Mouse (Mus musculus) adrenal gland, postnatal 4 days (tissue): ENCODE measurements around the gene Sspo. TPM values are rescaled to one million over a fixed set of nuclear protein-coding genes. Genes with fewer than 3 reads are reported as not detected.

Experiments
- DNase-seq, 2 experiments: peaks; one replicate each; pipeline ENCODE4 v3.0.0; 2021 to 2022; ENCODE audit warnings: low spot score in 2 of 2, mixed read lengths in 2 of 2
- long read RNA-seq, 2 experiments: library from polyadenylated mRNA; stranded (forward); transcript quantifications; one replicate each; pipeline ENCODE4 v2.0.0; 2021
- total RNA-seq, 2 experiments: library from RNA; stranded (reverse); gene quantifications; 2 replicates each; pipeline ENCODE4 v1.2.3; 2021

Gene Sspo
- total RNA-seq, result 1 to 10 TPM; 2.6 to 4.0 TPM
- long read RNA-seq, experiment 1, partial matches to known transcripts, result 0 of 3 reads
- long read RNA-seq, experiment 1, other reads (novel, unspliced or antisense), result 3 of 3 reads
- long read RNA-seq, experiment 2, partial matches to known transcripts, result 4 of 8 reads
- long read RNA-seq, experiment 2, other reads (novel, unspliced or antisense), result 4 of 8 reads

DNA sequence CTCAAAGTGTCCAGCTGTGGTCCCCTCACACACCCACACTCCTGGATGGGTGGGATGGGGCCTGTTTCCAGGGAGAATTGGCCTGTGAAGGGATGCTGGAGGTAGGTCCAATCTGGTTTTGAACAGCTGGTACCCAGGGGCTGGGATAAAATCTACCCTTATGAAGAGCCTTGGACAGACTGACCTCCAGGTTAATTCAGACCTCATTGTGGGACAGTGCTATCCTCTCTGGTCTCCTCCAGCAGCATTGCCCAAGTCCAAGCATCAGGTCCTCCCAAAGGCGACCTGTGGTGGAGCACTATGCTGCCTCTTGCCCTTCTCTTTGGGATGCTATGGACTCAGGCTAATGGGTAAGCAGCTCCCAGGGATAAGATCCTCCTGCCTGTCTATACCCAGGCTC, at the start of gene Sspo:
TSS of gene Sspo (plus strand) at position 301 of the 400 bp plus-strand sequence.
- no peak for DNase-seq

- no peak for DNase-seq
Observed at GRCm38 (mm10) chr6:48399906-48400305, 48.1 kb upstream of the Sspo start.

DNA sequence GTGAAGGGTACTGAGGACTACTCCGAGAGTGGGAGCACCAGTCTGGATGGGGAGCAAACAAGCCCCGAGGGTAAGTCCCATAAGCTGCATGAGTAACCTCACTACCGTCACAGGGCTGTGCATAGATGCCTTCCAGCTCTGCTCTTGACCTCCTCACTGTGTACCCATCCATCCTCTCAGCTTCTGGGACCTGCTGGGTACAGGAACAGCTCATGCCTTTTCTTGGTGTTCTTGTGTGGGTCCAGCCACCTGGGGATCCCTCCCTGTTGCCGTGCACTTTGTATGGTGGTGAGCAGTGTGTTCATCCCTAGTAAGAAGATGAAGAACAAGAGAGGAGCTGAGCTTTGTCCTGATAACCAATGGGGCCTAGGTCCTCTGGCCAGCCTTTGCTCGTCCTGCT, 44.0 kb upstream of the Sspo start:
- DNase-seq, result no peak

GRCm38 (mm10) chr6:48409726-48410343, 38.2 kb upstream of the Sspo start:
- no peak for DNase-seq

DNA sequence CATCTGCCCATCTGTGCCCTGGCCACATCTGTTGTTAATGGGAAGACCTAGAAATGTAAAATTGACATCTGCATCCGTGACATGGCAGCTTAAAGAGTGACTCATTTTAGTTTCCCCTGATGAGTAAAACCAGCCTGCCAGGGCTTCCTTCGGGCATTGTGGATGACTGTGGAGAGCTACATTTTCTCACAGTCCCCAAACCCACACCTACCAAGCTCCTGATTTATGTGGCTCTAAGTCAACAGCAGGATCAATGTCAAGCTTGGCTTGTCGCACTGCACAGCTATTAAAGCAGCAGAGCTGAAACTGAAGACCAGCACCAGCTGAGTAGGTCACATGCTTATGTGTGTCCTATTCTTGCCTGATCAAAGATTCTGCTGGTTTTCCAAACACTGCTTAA, 37.5 kb upstream of the Sspo start:
- DNase-seq, result no peak

DNA sequence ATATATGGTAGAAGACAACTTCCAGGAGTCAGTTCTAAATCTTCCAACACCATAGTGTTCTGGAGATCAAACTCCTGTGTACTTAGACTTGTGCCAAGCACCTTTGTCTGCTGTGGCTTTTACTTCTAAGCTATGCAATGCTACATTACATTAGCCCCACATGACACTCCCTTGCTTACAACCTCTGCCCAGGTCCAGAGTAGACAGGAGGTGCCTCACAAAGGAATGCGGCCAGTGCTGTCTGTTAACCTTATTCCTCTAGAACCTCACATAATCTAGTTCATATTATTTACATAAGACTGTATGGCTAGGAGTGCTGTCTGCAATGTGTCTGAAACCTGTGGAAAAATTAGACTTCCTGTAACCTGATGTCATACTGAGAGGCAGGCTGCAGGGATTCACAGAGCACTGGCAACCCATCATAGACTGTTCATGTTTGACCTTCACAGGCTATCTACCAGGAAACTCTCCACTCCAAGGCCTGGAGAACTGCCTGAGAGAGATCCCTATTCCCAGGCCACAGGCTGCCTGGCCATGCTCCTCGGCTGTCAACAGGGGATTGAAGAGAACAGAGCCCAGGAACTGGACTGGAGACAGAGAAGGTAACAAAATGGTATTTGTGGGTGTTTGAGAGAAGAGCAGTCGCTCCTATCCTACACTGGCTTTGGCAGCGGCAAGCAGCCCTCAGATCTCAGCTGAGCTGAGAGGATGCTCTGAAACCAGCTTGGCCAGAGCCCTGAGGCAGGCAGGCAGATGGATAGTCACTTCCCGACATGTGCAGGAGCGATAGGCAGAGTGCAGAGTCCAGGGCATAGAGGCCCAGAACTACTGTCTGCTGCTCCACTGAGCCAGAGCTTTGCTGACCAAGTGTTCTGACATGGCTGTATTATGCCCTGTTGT, 36.6 kb upstream of the Sspo start:
- DNase-seq, result no peak

DNA sequence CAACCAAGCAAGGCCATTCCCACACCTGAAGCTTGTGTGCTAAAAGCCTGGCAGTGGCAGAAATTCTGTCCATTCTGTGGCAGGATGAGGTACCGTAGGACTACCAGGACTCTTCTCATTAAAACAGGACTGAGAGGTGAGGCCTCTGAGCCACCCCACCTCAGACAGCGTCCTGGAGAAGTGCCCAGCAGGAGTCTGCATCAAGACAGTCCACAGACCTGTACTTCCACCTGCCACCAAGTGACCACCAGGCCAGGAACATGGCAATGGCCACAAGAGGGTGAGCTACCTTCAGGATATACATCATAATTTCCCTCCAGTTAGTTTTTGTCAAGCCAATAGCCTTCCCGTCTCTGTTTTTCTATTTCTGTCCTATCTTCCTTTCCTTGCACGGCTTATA, 35.9 kb upstream of the Sspo start:
- DNase-seq, result no peak

GRCm38 (mm10) chr6:48412662-48413061, 35.4 kb upstream of the Sspo start:
- no peak for DNase-seq

DNA sequence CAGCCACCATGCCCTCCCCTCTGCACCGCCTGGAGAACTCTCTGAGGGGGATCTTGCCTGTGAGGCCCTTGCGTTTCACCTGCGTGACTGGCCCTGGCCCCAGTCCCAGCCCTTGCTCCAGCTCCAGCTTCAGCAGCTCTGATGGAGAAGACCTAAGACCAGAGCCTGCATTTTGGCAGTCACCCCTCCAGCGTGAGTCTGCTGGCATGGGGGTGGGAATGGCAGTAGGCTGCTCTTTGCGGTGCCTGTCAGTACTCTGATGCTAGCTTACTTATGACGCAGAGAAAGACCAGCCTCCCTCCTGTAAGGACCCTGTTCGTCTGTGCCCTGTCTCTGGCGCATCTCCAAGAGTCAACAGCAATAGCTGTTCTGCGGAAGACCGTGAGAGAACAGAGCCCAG, 34.9 kb upstream of the Sspo start:
- DNase-seq, result no peak

DNA sequence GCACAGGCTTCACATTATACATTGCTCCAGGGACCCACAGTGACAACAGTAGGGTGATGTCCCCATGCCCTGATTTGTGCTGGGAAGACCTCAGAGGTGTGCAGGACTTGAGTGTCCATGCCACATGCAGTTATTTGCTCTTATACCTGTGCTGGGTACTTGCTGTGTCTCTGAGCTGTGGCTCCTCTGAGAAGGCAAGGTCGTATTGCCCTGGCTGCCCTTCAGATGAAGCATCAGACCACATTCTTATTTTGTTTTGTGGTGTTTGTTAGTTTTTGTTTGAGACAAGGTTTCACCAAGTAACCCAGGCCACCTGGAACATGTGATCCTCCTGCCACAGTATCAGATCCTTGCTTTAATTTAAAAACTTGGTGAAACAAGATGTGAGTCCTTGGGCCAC, 33.1 kb upstream of the Sspo start:
- DNase-seq, result no peak

DNA sequence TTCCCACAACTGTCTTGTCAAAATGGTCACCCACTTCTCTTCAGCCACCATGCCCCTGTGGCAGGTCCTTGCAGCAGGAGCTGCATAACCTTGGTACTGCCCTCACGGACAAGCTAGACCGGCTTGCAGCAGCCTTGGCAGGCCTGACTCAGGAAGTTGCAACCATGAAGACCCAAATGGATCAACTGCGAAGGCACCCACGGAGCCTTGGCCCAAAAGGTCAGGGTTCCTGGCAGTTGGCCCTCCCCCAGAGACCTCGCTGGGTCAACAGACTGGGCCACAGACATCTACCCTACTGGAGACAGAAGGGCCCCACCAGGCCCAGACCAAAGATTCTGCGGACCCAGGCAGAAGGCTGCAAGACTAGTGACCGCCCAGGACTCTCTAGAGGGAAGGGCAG, 32.4 kb upstream of the Sspo start:
- DNase-seq, result peak in 1 of 2 experiments; percentile 63

DNA sequence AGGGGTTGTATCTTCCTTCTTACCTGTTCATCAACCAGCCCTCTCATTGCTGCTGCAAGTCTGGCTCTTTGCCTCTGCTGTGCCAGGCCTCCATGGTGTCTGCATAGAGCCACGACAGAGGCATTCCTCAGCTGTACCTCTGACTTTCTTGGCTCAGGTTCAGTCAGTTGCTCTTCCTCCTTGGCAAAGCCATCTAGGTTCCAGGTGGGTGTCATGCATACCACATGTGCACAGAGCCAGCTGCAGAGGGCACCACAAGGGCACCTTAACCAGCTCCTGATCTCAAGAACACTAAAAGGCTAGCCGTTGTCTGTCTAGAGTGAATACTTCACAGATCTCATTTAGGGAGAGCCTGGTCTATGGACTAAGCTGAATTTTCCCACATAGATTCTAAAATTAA, 31.5 kb upstream of the Sspo start:
- no peak for DNase-seq

DNA sequence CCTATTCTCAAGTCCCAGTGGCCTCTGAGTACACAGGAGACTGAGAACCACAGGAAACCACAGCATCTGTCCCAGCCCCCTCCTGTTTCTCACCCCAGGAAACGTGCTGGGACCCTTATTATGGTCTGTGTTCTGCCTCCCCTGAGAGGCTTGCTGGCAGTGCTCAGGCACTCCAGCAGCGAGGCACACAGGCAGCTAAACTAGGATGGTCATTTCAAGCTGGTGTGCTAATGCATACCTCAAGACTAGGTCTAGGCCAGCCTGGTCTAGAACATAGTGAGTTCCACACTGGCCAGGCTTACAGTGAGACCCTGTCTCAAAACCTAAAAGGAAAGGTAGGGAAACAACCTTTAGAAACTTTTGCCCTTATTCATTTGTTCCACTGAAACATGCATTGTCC, 27.4 kb upstream of the Sspo start:
- no peak for DNase-seq

GRCm38 (mm10) chr6:48423336-48423735, 24.7 kb upstream of the Sspo start:
- no peak for DNase-seq

DNA sequence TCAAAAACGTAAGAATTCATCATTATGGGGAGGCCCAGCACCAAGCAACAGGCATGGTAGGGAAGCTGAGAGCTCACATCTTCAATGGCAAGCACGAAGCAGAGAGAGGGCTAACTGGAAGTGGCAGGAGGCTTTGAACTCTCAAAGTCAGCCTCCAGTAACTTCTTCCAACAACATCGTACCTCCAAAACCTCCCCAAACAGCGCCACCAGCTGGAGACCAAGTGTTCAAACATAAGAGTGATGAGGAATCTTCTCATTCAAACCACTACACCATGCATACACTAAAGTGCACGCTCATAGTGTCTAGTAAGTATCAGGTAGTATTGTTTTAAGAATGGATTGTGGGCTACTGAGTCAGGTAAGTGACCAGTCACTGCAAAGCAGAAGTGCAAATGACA, 24.0 kb upstream of the Sspo start:
- DNase-seq, result no peak

- no peak for DNase-seq
Observed at GRCm38 (mm10) chr6:48426956-48427355, 21.1 kb upstream of the Sspo start.

- no peak for DNase-seq
Observed at GRCm38 (mm10) chr6:48428769-48429557, 19.1 kb upstream of the Sspo start.

DNA sequence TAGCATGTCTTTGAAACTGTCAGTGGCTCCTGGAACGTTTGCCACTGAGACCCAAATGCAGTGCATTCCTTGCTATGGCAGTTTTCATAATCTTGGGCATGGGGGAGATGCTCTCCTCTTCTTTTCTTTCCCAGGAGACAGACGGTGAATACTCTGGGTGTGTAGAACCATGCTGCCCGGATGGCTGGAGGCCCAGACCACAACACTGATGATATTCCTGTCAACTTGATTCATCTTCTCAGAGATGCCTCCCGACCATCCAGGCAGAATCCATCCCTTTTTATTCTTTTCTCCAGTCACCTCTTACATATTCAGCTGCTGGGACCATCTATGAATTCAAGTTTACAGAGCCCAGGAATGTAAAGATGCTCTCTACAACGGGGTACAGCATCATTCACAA, 17.3 kb upstream of the Sspo start:
- no peak for DNase-seq

DNA sequence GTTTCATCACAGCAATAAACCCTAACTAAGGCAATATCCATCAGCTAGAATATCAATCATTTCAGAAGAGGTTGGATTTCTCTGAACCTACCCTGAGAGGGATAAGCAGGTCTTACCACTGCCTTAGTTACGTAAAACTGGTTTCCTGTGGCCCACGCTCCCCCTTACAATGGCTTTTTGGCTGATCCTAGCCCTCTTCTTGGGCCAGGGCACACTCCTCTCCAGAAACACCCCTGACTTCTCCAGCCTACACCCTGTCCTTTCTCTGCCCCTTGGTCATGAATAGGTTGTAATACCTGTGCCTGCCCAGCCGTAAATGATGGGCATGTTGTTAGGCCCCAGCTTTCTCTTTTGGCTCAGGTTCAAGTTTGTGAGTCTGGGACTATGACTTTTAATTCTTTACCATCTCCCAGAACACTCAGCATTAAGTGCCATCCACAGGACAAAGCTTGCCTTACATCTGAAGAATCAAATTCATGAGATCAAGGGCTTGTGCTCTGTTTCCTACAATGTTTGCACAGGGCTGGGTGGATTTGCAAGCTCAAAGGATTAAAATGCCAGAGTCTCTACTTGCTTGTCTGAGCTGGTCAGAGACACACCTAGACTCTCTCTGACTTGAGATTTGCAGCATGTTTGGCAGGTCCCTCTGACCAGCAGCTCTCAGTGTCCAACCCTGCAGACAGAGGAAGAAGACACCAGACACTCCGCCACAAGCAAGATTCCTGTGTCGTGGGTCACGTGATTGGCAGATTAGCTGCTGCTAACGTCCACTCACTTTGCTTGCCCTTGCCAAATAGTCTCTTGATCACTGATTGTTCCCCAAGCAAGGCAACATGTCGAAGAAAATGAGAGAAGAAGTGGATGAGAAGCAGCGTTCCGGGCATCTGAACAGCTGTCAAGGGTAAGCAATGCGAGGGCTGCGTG, 14.9 kb upstream of the Sspo start:
- no peak for DNase-seq

DNA sequence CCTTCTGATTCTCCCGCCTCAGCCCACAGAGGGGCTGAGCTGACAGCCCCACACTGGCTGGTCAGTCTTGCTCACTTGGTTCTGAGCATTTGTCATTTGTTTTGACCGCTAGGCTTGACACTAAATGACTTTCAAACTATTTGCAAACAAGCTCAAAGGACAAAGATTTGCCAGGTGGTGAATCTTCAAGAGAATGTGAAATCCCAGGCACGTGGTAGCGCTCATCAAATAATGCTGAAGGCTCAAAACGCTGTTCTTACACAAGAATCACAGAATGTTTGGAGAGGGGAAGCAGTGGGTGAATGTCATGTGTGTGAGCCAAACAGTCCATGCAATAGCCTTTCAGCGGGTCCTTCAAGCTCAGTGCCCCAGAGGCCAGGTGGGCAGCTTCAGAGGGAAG, 13.4 kb upstream of the Sspo start:
- no peak for DNase-seq

- DNase-seq, result no peak
Observed at GRCm38 (mm10) chr6:48435111-48435510, 12.9 kb upstream of the Sspo start.
